Mouse (Mus musculus): ENCODE measurements at regions not wholly inside any gene's neighbourhood (a gene's known extent, or its start where the extent isn't known, plus 50 kb on each side); places are given as distances from the start of the nearest gene placed in this dataset.

- Histone ChIP-seq H3K4me1 (replicated peaks) (no peaks in the 10 kb centered on the region), H3K9ac (no peak overlapping the region), H3K36me3 (no peaks in the 10 kb centered on the region), H3K27me3 (no peaks in the 10 kb centered on the region), H3K9me3 (no peaks in the 10 kb centered on the region), H3K4me2 (no peak overlapping the region), H3K4me3 (no peak overlapping the region), H3K27ac (no peak overlapping the region)
- WGBS, result 13% methylated on average over 2 of the region's 2 CpGs
- peak; percentile 66; the same call in 1 of the 2 replicates for ATAC-seq (ENCODE audit: low FRiP score)
Measured at GRCm38 (mm10) chr1:142742307-142742706, 898.2 kb upstream of the B3galt2 start.

GRCm38 (mm10) chr1:142771010-142771409, 869.5 kb upstream of the B3galt2 start:
- 100% methylated on average over 2 of the region's 2 CpGs for WGBS
- Histone ChIP-seq H3K9me3 (no peaks in the 10 kb centered on the region), H3K36me3 (no peaks in the 10 kb centered on the region), H3K9ac (no peak overlapping the region), H3K4me3 (no peak overlapping the region), H3K27me3 (no peaks in the 10 kb centered on the region), H3K4me2 (no peak overlapping the region), H3K27ac (no peak overlapping the region), H3K4me1 (replicated peaks) (no peaks in the 10 kb centered on the region)
- ATAC-seq (ENCODE audit: low FRiP score), result no peak
